Mouse (Mus musculus) forebrain, embryonic 13.5 days (tissue): ENCODE measurements around the gene Sec24c. TPM values are rescaled to one million over a fixed set of nuclear protein-coding genes. Genes with fewer than 3 reads are reported as not detected.

Experiments
- ATAC-seq: fragments of 200-750 bp; cut with Nextera tagmentation; 2 replicates; pipeline ENCODE4 v1.8.0; 2017
- H3K27ac ChIP-seq: fragments of 300-500 bp; sonication (generic); 2 replicates; pipeline ENCODE4 v1.5.1; 2015; ENCODE audit warnings: inconsistent platforms, mild to moderate bottlenecking, moderate library complexity
- H3K27me3 ChIP-seq: fragments of 300-500 bp; sonication (generic); 2 replicates; pipeline ENCODE4 v1.6.1; 2015; ENCODE audit warnings: mild to moderate bottlenecking, inconsistent platforms
- H3K36me3 ChIP-seq: fragments of 300-500 bp; sonication (generic); 2 replicates; pipeline ENCODE4 v1.6.1; 2015; ENCODE audit warnings: mild to moderate bottlenecking, inconsistent platforms; ENCODE audit not compliant: poor library complexity, severe bottlenecking
- H3K4me1 ChIP-seq: fragments of 300-500 bp; sonication (generic); 2 replicates; pipeline ENCODE4 v1.6.1; 2015; ENCODE audit warnings: inconsistent platforms
- H3K4me2 ChIP-seq: fragments of 300-500 bp; sonication (generic); 2 replicates; pipeline ENCODE4 v1.6.1; 2015; ENCODE audit warnings: inconsistent platforms, mild to moderate bottlenecking, moderate library complexity
- H3K4me3 ChIP-seq: fragments of 300-500 bp; sonication (generic); 2 replicates; pipeline ENCODE4 v1.5.1; 2015; ENCODE audit warnings: mild to moderate bottlenecking, inconsistent platforms
- H3K9ac ChIP-seq: fragments of 300-500 bp; sonication (generic); 2 replicates; pipeline ENCODE4 v1.6.1; 2015; ENCODE audit warnings: mild to moderate bottlenecking, inconsistent platforms
- H3K9me3 ChIP-seq: fragments of 300-500 bp; sonication (generic); replicated peaks from 2 replicates; pipeline ENCODE4 v1.6.1; 2016; ENCODE audit warnings: inconsistent platforms
- WGBS: fragments of 180-500 bp; shearing (Covaris S2); methylation state at CpG from one replicate; pipeline ENCODE4 v1.1.7; 2015; 5-methylcytosine and 5-hydroxymethylcytosine counted together
- polyA plus RNA-seq: library from polyadenylated mRNA; unstranded; fragments of >200 nt; fragmentation: Nextera tagmentation; extraction: Ambion mirVana; gene quantifications from 2 replicates; pipeline ENCODE4 v1.2.1, GENCODE M21; 2015

The Sec24c gene
- polyA plus RNA-seq, 1 experiment from 2014 or later: 75.9 TPM

GRCm38 (mm10) chr14:20645547-20645946 is 28.6 kb upstream of the Sec24c start:
- Histone ChIP-seq H3K4me3 (no peak overlapping the region), H3K27me3 (no peaks in the 10 kb centered on the region), H3K4me1 (peaks cover 8% of the 10 kb centered on the region), H3K27ac (no peak overlapping the region), H3K4me2 (no peak overlapping the region), H3K9ac (no peak overlapping the region), H3K9me3 (no peaks in the 10 kb centered on the region), H3K36me3 (no peaks in the 10 kb centered on the region)
- ATAC-seq: no peak
- 33% methylated on average over 3 of the region's 3 CpGs for WGBS

GRCm38 (mm10) chr14:20646381-20646780 is 27.7 kb upstream of the Sec24c start:
- Histone ChIP-seq H3K9me3 (no peaks in the 10 kb centered on the region), H3K27ac (no peak overlapping the region), H3K27me3 (no peaks in the 10 kb centered on the region), H3K9ac (no peak overlapping the region), H3K4me3 (no peak overlapping the region), H3K36me3 (no peaks in the 10 kb centered on the region), H3K4me2 (no peak overlapping the region), H3K4me1 (peaks cover 8% of the 10 kb centered on the region)
- ATAC-seq: no peak

GRCm38 (mm10) chr14:20651000-20651399 is 23.1 kb upstream of the Sec24c start:
- 73% methylated on average over 2 of the region's 2 CpGs for WGBS
- Histone ChIP-seq H3K27ac (no peak overlapping the region), H3K4me3 (no peak overlapping the region), H3K4me1 (no peaks in the 10 kb centered on the region), H3K4me2 (no peak overlapping the region), H3K36me3 (no peaks in the 10 kb centered on the region), H3K9me3 (no peaks in the 10 kb centered on the region), H3K9ac (no peak overlapping the region), H3K27me3 (no peaks in the 10 kb centered on the region)
- no peak for ATAC-seq

- H3K4me2 ChIP-seq: no peak overlapping the region
These were observed 22.3 kb upstream of the Sec24c start for GRCm38 (mm10) chr14:20651722-20652256.

GRCm38 (mm10) chr14:20654690-20655421 is 19.3 kb upstream of the Sec24c start:
- Histone ChIP-seq H3K4me1 (no peaks in the 10 kb centered on the region), H3K27ac (no peak overlapping the region), H3K27me3 (0 out of 2 replicates have a peak, but pooled peaks cover 2% of the 10 kb centered on the region), H3K9me3 (no peaks in the 10 kb centered on the region), H3K4me3 (no peak overlapping the region), H3K4me2 (no peak overlapping the region), H3K9ac (no peak overlapping the region), H3K36me3 (no peaks in the 10 kb centered on the region)
- WGBS: 79% methylated on average over 9 of the region's 9 CpGs
- ATAC-seq: no peak

More at GRCm38 (mm10) chr14:20651722-20652256, 22.3 kb upstream of the Sec24c start:
- H3K27me3 ChIP-seq: no peaks in the 10 kb centered on the region
- H3K9ac ChIP-seq: no peak overlapping the region
- H3K4me3 ChIP-seq: no peak overlapping the region
- WGBS: 73% methylated on average over 4 of the region's 4 CpGs
- ATAC-seq: no peak
- H3K9me3 ChIP-seq: no peaks in the 10 kb centered on the region
- H3K27ac ChIP-seq: no peak overlapping the region
- no peaks in the 10 kb centered on the region for H3K36me3 ChIP-seq
- H3K4me1 ChIP-seq: no peaks in the 10 kb centered on the region

GRCm38 (mm10) chr14:20655731-20656130 is 18.4 kb upstream of the Sec24c start:
- Histone ChIP-seq H3K36me3 (no peaks in the 10 kb centered on the region), H3K4me2 (no peak overlapping the region), H3K27me3 (0 out of 2 replicates have a peak, but pooled peaks cover 2% of the 10 kb centered on the region), H3K9ac (no peak overlapping the region), H3K27ac (no peak overlapping the region), H3K4me1 (peaks cover 3% of the 10 kb centered on the region; the same call in 1 of the 2 replicates), H3K4me3 (no peak overlapping the region), H3K9me3 (no peaks in the 10 kb centered on the region)
- WGBS: 89% methylated on average over 9 of the region's 9 CpGs
- ATAC-seq: no peak

- Histone ChIP-seq H3K9me3 (no peaks in the 10 kb centered on the region), H3K36me3 (no peaks in the 10 kb centered on the region), H3K4me3 (no peak within 1 kb of the TSS), H3K27ac (no peak within 1 kb of the TSS), H3K27me3 (0 out of 2 replicates have a peak, but pooled peaks cover 2% of the 10 kb centered on the region), H3K4me1 (peaks cover 4% of the 10 kb centered on the region), H3K4me2 (no peak within 1 kb of the TSS), H3K9ac (no peak within 1 kb of the TSS)
- no peak for ATAC-seq
- WGBS: 36% methylated on average over 11 of the region's 11 CpGs
These were observed 17.7 kb upstream of the Sec24c start, which contains the start of gene Myoz1 for GRCm38 (mm10) chr14:20656361-20656760. Gene Myoz1 (minus strand): TSS chr14:20656540.

- Histone ChIP-seq H3K27me3 (peaks cover 18% of the 10 kb centered on the region), H3K27ac (no peak overlapping the region), H3K4me1 (peaks cover 14% of the 10 kb centered on the region), H3K4me2 (no peak overlapping the region), H3K9me3 (no peaks in the 10 kb centered on the region), H3K9ac (no peak overlapping the region), H3K4me3 (no peak overlapping the region), H3K36me3 (no peaks in the 10 kb centered on the region)
- ATAC-seq: no peak
These were observed 15.8 kb upstream of the Sec24c start for GRCm38 (mm10) chr14:20658326-20658725.

GRCm38 (mm10) chr14:20658902-20659301 is 15.2 kb upstream of the Sec24c start:
- Histone ChIP-seq H3K36me3 (no peaks in the 10 kb centered on the region), H3K4me3 (no peak overlapping the region), H3K27ac (no peak overlapping the region), H3K4me1 (peaks cover 14% of the 10 kb centered on the region), H3K9me3 (no peaks in the 10 kb centered on the region), H3K9ac (no peak overlapping the region), H3K4me2 (no peak overlapping the region), H3K27me3 (peaks cover 19% of the 10 kb centered on the region)
- WGBS: 87% methylated on average over 6 of the region's 6 CpGs
- no peak for ATAC-seq

GRCm38 (mm10) chr14:20659687-20660086 is 14.4 kb upstream of the Sec24c start:
- Histone ChIP-seq H3K27ac (no peak overlapping the region), H3K4me3 (no peak overlapping the region), H3K9ac (no peak overlapping the region), H3K4me2 (no peak overlapping the region), H3K27me3 (peaks cover 19% of the 10 kb centered on the region), H3K36me3 (no peaks in the 10 kb centered on the region), H3K9me3 (no peaks in the 10 kb centered on the region), H3K4me1 (peaks cover 20% of the 10 kb centered on the region)
- ATAC-seq: no peak
- 97% methylated on average over 7 of the region's 7 CpGs for WGBS

GRCm38 (mm10) chr14:20660827-20661660 is 13.1 kb upstream of the Sec24c start:
- ATAC-seq: peak; percentile 91
- Histone ChIP-seq H3K4me2 (peak overlapping the region; percentile 90), H3K9me3 (no peaks in the 10 kb centered on the region), H3K4me3 (peak overlapping the region; percentile 55), H3K4me1 (peaks cover 20% of the 10 kb centered on the region), H3K27ac (peak overlapping the region; percentile 49), H3K36me3 (no peaks in the 10 kb centered on the region), H3K27me3 (peaks cover 23% of the 10 kb centered on the region), H3K9ac (peak overlapping the region; percentile 76)
- WGBS: 2% methylated on average over 52 of the region's 52 CpGs
